Mouse (Mus musculus) heart, embryonic 12.5 days (tissue): ENCODE measurements around the gene Pck1. TPM values are rescaled to one million over a fixed set of nuclear protein-coding genes. Genes with fewer than 3 reads are reported as not detected.

ENCODE experiments used
- ATAC-seq: fragments of 200-750 bp; cut with Nextera tagmentation; 2 replicates; pipeline ENCODE4 v1.8.0; 2017; ENCODE audit warnings: moderate TSS enrichment, moderate library complexity; ENCODE audit not compliant: insufficient number of reproducible peaks, low FRiP score
- H3K27ac ChIP-seq: fragments of 300-500 bp; sonication (generic); 2 replicates; pipeline ENCODE4 v1.5.1; 2016; ENCODE audit warnings: mild to moderate bottlenecking, moderate library complexity; ENCODE audit not compliant: poor library complexity, severe bottlenecking
- H3K27me3 ChIP-seq: fragments of 300-500 bp; sonication (generic); replicated peaks from 2 replicates; pipeline ENCODE4 v1.6.1; 2016; ENCODE audit warnings: mild to moderate bottlenecking, moderate library complexity
- H3K36me3 ChIP-seq: fragments of 300-500 bp; sonication (generic); 2 replicates; pipeline ENCODE4 v1.6.1; 2016; ENCODE audit warnings: mild to moderate bottlenecking, moderate library complexity
- H3K4me1 ChIP-seq: fragments of 300-500 bp; sonication (generic); replicated peaks from 2 replicates; pipeline ENCODE4 v1.6.1; 2016; ENCODE audit warnings: mild to moderate bottlenecking
- H3K4me2 ChIP-seq: fragments of 300-500 bp; sonication (generic); 2 replicates; pipeline ENCODE4 v1.6.1; 2016; ENCODE audit warnings: mild to moderate bottlenecking, moderate library complexity
- H3K4me3 ChIP-seq: fragments of 300-500 bp; sonication (generic); 2 replicates; pipeline ENCODE4 v1.5.1; 2016; ENCODE audit warnings: mild to moderate bottlenecking
- H3K9ac ChIP-seq: fragments of 300-500 bp; sonication (generic); 2 replicates; pipeline ENCODE4 v1.6.1; 2016; ENCODE audit warnings: mild to moderate bottlenecking, moderate library complexity
- H3K9me3 ChIP-seq: fragments of 300-500 bp; sonication (generic); replicated peaks from 2 replicates; pipeline ENCODE4 v1.6.1; 2016; ENCODE audit warnings: mild to moderate bottlenecking, moderate library complexity
- WGBS: fragments of 180-500 bp; shearing (Covaris S2); methylation state at CpG from one replicate; pipeline ENCODE4 v1.1.7; 2016; 5-methylcytosine and 5-hydroxymethylcytosine counted together
- polyA plus RNA-seq: library from polyadenylated mRNA; unstranded; fragments of >200 nt; fragmentation: Nextera tagmentation; extraction: Ambion mirVana; gene quantifications from 2 replicates; pipeline ENCODE4 v1.2.1, GENCODE M21; 2016

The Pck1 gene
- polyA plus RNA-seq, 1 experiment from 2014 or later = 0.19 TPM

GRCm38 (mm10) chr2:173124022-173124735 lies 28.7 kb upstream of the Pck1 start:
- Histone ChIP-seq H3K4me1 (0 out of 2 replicates have a peak, but pooled peaks cover 4% of the 10 kb centered on the region), H3K4me3 (no peak overlapping the region), H3K9me3 (no peaks in the 10 kb centered on the region), H3K36me3 (no peaks in the 10 kb centered on the region), H3K9ac (no peak overlapping the region), H3K27ac (no peak overlapping the region), H3K27me3 (peaks cover 1% of the 10 kb centered on the region; the same call in 1 of the 2 replicates), H3K4me2 (no peak overlapping the region)
- ATAC-seq = no peak
- WGBS = 78% methylated on average over 7 of the region's 7 CpGs

- peaks cover 5% of the 10 kb centered on the region; the same call in 1 of the 2 replicates for H3K27me3 ChIP-seq
- no peak overlapping the region for H3K4me2 ChIP-seq
- ATAC-seq = no peak
- 75% methylated on average over 4 of the region's 4 CpGs for WGBS
- H3K36me3 ChIP-seq = no peaks in the 10 kb centered on the region
- peaks cover 4% of the 10 kb centered on the region; the same call in 1 of the 2 replicates for H3K4me1 ChIP-seq
- H3K27ac ChIP-seq = no peak overlapping the region
- H3K4me3 ChIP-seq = no peak overlapping the region
- no peaks in the 10 kb centered on the region for H3K9me3 ChIP-seq
- H3K9ac ChIP-seq = no peak overlapping the region
Observed at GRCm38 (mm10) chr2:173126386-173126785, 26.5 kb upstream of the Pck1 start.

GRCm38 (mm10) chr2:173129111-173129510 lies 23.7 kb upstream of the Pck1 start:
- no peak for ATAC-seq
- Histone ChIP-seq H3K9me3 (no peaks in the 10 kb centered on the region), H3K4me1 (peaks cover 19% of the 10 kb centered on the region), H3K4me3 (no peak overlapping the region), H3K9ac (no peak overlapping the region), H3K27me3 (peaks cover 5% of the 10 kb centered on the region; the same call in 1 of the 2 replicates), H3K4me2 (no peak overlapping the region), H3K36me3 (no peaks in the 10 kb centered on the region), H3K27ac (no peak overlapping the region)
- 74% methylated on average over 2 of the region's 2 CpGs for WGBS

- Histone ChIP-seq H3K4me3 (no peak overlapping the region), H3K36me3 (no peaks in the 10 kb centered on the region), H3K27me3 (peaks cover 5% of the 10 kb centered on the region; the same call in 1 of the 2 replicates), H3K4me1 (peaks cover 35% of the 10 kb centered on the region), H3K9ac (no peak overlapping the region), H3K9me3 (no peaks in the 10 kb centered on the region), H3K27ac (no peak overlapping the region), H3K4me2 (no peak overlapping the region)
- WGBS = 83% methylated on average over 13 of the region's 13 CpGs
- no peak for ATAC-seq
Observed at GRCm38 (mm10) chr2:173132262-173132661, 20.6 kb upstream of the Pck1 start.

GRCm38 (mm10) chr2:173132794-173133300 lies 20.0 kb upstream of the Pck1 start:
- no peak for ATAC-seq
- Histone ChIP-seq H3K36me3 (no peaks in the 10 kb centered on the region), H3K9ac (no peak overlapping the region), H3K27me3 (peaks cover 5% of the 10 kb centered on the region; the same call in 1 of the 2 replicates), H3K9me3 (no peaks in the 10 kb centered on the region), H3K4me3 (no peak overlapping the region), H3K4me1 (peaks cover 35% of the 10 kb centered on the region), H3K27ac (no peak overlapping the region), H3K4me2 (no peak overlapping the region)
- 71% methylated on average over 8 of the region's 8 CpGs for WGBS

GRCm38 (mm10) chr2:173134695-173135094 lies 18.2 kb upstream of the Pck1 start:
- H3K4me2 ChIP-seq = peak overlapping the region; percentile 4; the same call in 1 of the 2 replicates
- no peak overlapping the region for H3K9ac ChIP-seq
- peaks cover 40% of the 10 kb centered on the region for H3K4me1 ChIP-seq
- ATAC-seq = peak; percentile 65; the same call in 1 of the 2 replicates
- WGBS = 10% methylated on average over 9 of the region's 9 CpGs
- no peak overlapping the region for H3K4me3 ChIP-seq
- H3K36me3 ChIP-seq = no peaks in the 10 kb centered on the region
- no peaks in the 10 kb centered on the region for H3K9me3 ChIP-seq
- H3K27me3 ChIP-seq = no peaks in the 10 kb centered on the region
- peak overlapping the region; percentile 67 for H3K27ac ChIP-seq

GRCm38 (mm10) chr2:173138323-173139239 lies 14.3 kb upstream of the Pck1 start:
- WGBS = 57% methylated on average over 15 of the region's 15 CpGs
- H3K4me2 ChIP-seq = no peak overlapping the region
- no peaks in the 10 kb centered on the region for H3K36me3 ChIP-seq
- H3K4me1 ChIP-seq = peaks cover 24% of the 10 kb centered on the region
- no peak overlapping the region for H3K4me3 ChIP-seq
- no peaks in the 10 kb centered on the region for H3K9me3 ChIP-seq
- H3K9ac ChIP-seq = no peak overlapping the region
- no peak overlapping the region for H3K27ac ChIP-seq
- no peak for ATAC-seq
- no peaks in the 10 kb centered on the region for H3K27me3 ChIP-seq

- Histone ChIP-seq H3K36me3 (no peaks in the 10 kb centered on the region), H3K9ac (no peak overlapping the region), H3K4me3 (no peak overlapping the region), H3K9me3 (no peaks in the 10 kb centered on the region), H3K4me1 (peaks cover 4% of the 10 kb centered on the region), H3K27ac (no peak overlapping the region), H3K4me2 (no peak overlapping the region), H3K27me3 (peaks cover 9% of the 10 kb centered on the region; the same call in 1 of the 2 replicates)
- ATAC-seq = no peak
- 80% methylated on average over 11 of the region's 11 CpGs for WGBS
Observed at GRCm38 (mm10) chr2:173143611-173144010, 9.2 kb upstream of the Pck1 start.

GRCm38 (mm10) chr2:173145808-173146207 lies 7.0 kb upstream of the Pck1 start:
- H3K27ac ChIP-seq = no peak overlapping the region
- no peaks in the 10 kb centered on the region for H3K36me3 ChIP-seq
- H3K9me3 ChIP-seq = no peaks in the 10 kb centered on the region
- peaks cover 2% of the 10 kb centered on the region; the same call in 1 of the 2 replicates for H3K4me1 ChIP-seq
- no peak overlapping the region for H3K4me2 ChIP-seq
- ATAC-seq = no peak
- 66% methylated on average over 3 of the region's 3 CpGs for WGBS
- H3K27me3 ChIP-seq = peaks cover 9% of the 10 kb centered on the region; the same call in 1 of the 2 replicates
- H3K9ac ChIP-seq = no peak overlapping the region
- H3K4me3 ChIP-seq = no peak overlapping the region

- Histone ChIP-seq H3K4me3 (no peak overlapping the region), H3K4me2 (no peak overlapping the region), H3K36me3 (no peaks in the 10 kb centered on the region), H3K9me3 (no peaks in the 10 kb centered on the region), H3K27ac (no peak overlapping the region), H3K4me1 (peaks cover 10% of the 10 kb centered on the region), H3K9ac (no peak overlapping the region), H3K27me3 (peaks cover 9% of the 10 kb centered on the region; the same call in 1 of the 2 replicates)
- ATAC-seq = no peak
- WGBS = 66% methylated on average over 6 of the region's 6 CpGs
Observed at GRCm38 (mm10) chr2:173146728-173147127, 6.1 kb upstream of the Pck1 start.

- H3K9ac ChIP-seq = no peak overlapping the region
- H3K36me3 ChIP-seq = no peaks in the 10 kb centered on the region
- ATAC-seq = no peak
Observed at GRCm38 (mm10) chr2:173148001-173148400, 4.8 kb upstream of the Pck1 start.

More at GRCm38 (mm10) chr2:173148001-173148400, 4.8 kb upstream of the Pck1 start:
- peaks cover 21% of the 10 kb centered on the region for H3K4me1 ChIP-seq
- no peak overlapping the region for H3K4me2 ChIP-seq
- peaks cover 9% of the 10 kb centered on the region; the same call in 1 of the 2 replicates for H3K27me3 ChIP-seq
- no peak overlapping the region for H3K27ac ChIP-seq
- no peak overlapping the region for H3K4me3 ChIP-seq
- 80% methylated on average over 5 of the region's 5 CpGs for WGBS
- no peaks in the 10 kb centered on the region for H3K9me3 ChIP-seq
